Mouse (Mus musculus) stomach, embryonic 14.5 days (tissue): ENCODE data around the gene Gpr27. TPM values are rescaled to one million over a fixed set of nuclear protein-coding genes. Genes with fewer than 3 reads are reported as not detected.

Source experiments
- ATAC-seq: fragments of 200-750 bp; cut with Nextera tagmentation; 2 replicates; pipeline ENCODE4 v1.8.0; 2017; ENCODE audit warnings: low read depth, moderate TSS enrichment; ENCODE audit not compliant: insufficient number of reproducible peaks, insufficient read depth, low FRiP score
- H3K27ac ChIP-seq: fragments of 300-500 bp; sonication (generic); 2 replicates; pipeline ENCODE4 v1.5.1; 2014; ENCODE audit warnings: mild to moderate bottlenecking, low read length, moderate library complexity, mixed read lengths
- H3K27me3 ChIP-seq: fragments of 300-500 bp; sonication (generic); 2 replicates; pipeline ENCODE4 v1.6.1; 2014; ENCODE audit warnings: low read length, control low read depth, mixed read lengths; ENCODE audit not compliant: control insufficient read depth, insufficient read depth
- H3K36me3 ChIP-seq: fragments of 300-500 bp; sonication (generic); 2 replicates; pipeline ENCODE4 v1.6.1; 2014; ENCODE audit warnings: mild to moderate bottlenecking, control low read depth, low read length, moderate library complexity, mixed read lengths; ENCODE audit not compliant: control insufficient read depth, insufficient read depth
- H3K4me1 ChIP-seq: fragments of 300-500 bp; sonication (generic); 2 replicates; pipeline ENCODE4 v1.6.1; 2014; ENCODE audit warnings: low read length, control low read depth, mixed read lengths; ENCODE audit not compliant: control insufficient read depth, insufficient read depth
- H3K4me2 ChIP-seq: fragments of 300-500 bp; sonication (generic); replicated peaks from 2 replicates; pipeline ENCODE4 v1.6.1; 2014; ENCODE audit warnings: low read depth, low read length, control low read depth
- H3K4me3 ChIP-seq: fragments of 300-500 bp; sonication (generic); 2 replicates; pipeline ENCODE4 v1.5.1; 2014; ENCODE audit warnings: low read depth, low read length, control low read depth
- H3K9ac ChIP-seq: fragments of 300-500 bp; sonication (generic); replicated peaks from 2 replicates; pipeline ENCODE4 v1.6.1; 2014; ENCODE audit warnings: low read depth, mild to moderate bottlenecking, control low read depth, low read length, moderate library complexity, mixed read lengths
- H3K9me3 ChIP-seq: fragments of 300-500 bp; sonication (generic); 2 replicates; pipeline ENCODE4 v1.6.1; 2016; ENCODE audit warnings: low read depth, low read length, control low read depth; ENCODE audit not compliant: control insufficient read depth
- WGBS: fragments of 180-500 bp; shearing (Covaris S2); extraction: QIAGEN DNeasy Blood & Tissue Kit; methylation state at CpG from one replicate; pipeline ENCODE4 v1.1.7; 2014; 5-methylcytosine and 5-hydroxymethylcytosine counted together
- polyA plus RNA-seq: library from polyadenylated mRNA; unstranded; fragments of >200 nt; fragmentation: Nextera tagmentation; extraction: Ambion mirVana; gene quantifications from 2 replicates; pipeline ENCODE4 v1.2.1, GENCODE M21; 2014

Gpr27 gene
- 3.6 and 4.1 TPM in 2 replicates for polyA plus RNA-seq

DNA sequence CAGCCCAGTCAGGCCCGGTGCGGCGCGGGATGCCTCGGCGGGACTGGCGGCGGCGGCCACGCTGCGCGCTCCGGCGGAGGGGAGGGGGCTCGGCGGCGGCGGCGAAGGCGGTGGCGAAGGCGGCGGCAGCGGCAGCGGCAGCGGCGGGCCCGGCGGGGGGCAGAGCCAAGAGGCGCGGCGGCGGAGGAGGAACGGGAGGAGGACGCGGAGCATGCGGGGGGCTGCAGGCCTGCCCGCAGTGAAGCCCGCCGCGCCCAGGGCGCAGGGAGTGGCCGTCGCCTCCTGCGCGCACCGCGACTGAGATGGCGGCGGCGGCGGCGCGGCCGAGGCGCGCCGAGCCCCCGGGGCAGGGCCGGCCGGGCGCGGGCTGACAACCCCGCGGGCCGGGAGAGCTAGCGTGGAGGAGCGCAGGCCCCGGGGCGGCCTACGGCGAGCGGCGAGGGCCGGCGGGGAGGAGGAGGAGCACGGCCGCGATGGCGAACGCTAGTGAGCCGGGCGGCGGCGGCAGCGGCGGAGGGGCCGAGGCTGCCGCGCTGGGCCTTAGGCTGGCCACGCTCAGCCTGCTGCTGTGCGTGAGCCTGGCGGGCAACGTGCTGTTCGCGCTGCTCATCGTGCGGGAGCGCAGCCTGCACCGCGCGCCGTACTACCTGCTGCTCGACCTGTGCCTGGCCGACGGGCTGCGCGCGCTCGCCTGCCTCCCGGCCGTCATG, at the start of gene Gpr27:
Gene Gpr27 (plus strand): TSS at position 474 of the 710 bp plus-strand sequence.
- Histone ChIP-seq H3K36me3 (no peaks in the 10 kb centered on the region), H3K4me2 (peak within 1 kb of the TSS; percentile 92), H3K9ac (peak within 1 kb of the TSS; percentile 68), H3K9me3 (no peaks in the 10 kb centered on the region), H3K4me3 (peak within 1 kb of the TSS; percentile 63), H3K27ac (peak within 1 kb of the TSS; percentile 10; the same call in 1 of the 2 replicates), H3K4me1 (peaks cover 9% of the 10 kb centered on the region; the same call in 1 of the 2 replicates), H3K27me3 (peaks cover 14% of the 10 kb centered on the region; the same call in 1 of the 2 replicates)
- ATAC-seq: peak; percentile 70
- WGBS: under 1% methylated on average over 43 of the region's 112 CpGs

DNA sequence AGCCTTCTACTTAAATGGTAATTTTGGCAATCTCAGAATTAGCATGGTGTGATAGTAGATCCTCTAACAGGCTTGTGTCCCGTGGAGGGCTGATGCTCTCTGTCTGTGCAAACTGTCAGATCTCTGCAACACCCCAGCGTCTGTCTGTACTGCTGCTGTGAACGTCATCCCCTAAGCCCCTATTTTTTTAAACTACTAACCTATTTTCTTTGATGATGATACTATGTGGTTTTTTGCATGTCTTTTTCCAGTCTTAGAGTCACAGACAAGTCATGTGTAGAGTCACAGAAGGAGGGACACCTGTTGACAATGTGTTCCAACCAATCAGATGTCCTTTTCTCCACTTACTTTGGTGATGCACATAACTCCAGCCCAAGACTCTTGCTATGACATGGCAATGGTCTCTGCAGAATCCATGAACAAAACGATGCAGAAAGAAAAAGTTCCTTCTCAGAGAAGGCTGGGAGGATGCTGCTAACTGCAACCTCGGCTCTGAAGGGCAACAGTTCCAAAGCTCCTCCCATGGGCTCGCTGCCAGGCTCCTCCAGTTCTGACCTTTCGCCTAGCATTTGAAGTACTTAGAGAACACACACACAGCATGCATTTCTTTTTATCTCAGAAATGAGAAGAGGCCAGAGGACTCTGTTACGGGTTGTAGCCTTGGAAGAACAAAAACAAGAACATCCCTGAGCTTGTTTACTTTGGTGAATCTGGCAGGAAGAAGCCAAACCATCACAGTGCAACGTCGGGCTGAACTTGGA, 48.9 kb upstream of the Gpr27 start:
- Histone ChIP-seq H3K27me3 (no peaks in the 10 kb centered on the region), H3K4me1 (peaks cover 6% of the 10 kb centered on the region; the same call in 1 of the 2 replicates), H3K4me2 (no peak overlapping the region), H3K9ac (no peak overlapping the region), H3K27ac (no peak overlapping the region), H3K9me3 (peaks cover 3% of the 10 kb centered on the region; the same call in 1 of the 2 replicates), H3K4me3 (no peak overlapping the region), H3K36me3 (peaks cover 3% of the 10 kb centered on the region; the same call in 1 of the 2 replicates)
- no peak for ATAC-seq
- WGBS: 43% methylated on average over 10 of the region's 10 CpGs

GRCm38 (mm10) chr6:99644386-99644785, 48.1 kb upstream of the Gpr27 start:
- H3K36me3 ChIP-seq: peaks cover 1% of the 10 kb centered on the region; the same call in 1 of the 2 replicates
- no peak overlapping the region for H3K9ac ChIP-seq
- no peak overlapping the region for H3K4me2 ChIP-seq
- no peak for ATAC-seq
- H3K4me3 ChIP-seq: no peak overlapping the region
- peaks cover 6% of the 10 kb centered on the region; the same call in 1 of the 2 replicates for H3K4me1 ChIP-seq
- H3K27me3 ChIP-seq: no peaks in the 10 kb centered on the region
- H3K27ac ChIP-seq: no peak overlapping the region
- 73% methylated on average over 5 of the region's 5 CpGs for WGBS
- peaks cover 3% of the 10 kb centered on the region; the same call in 1 of the 2 replicates for H3K9me3 ChIP-seq

DNA sequence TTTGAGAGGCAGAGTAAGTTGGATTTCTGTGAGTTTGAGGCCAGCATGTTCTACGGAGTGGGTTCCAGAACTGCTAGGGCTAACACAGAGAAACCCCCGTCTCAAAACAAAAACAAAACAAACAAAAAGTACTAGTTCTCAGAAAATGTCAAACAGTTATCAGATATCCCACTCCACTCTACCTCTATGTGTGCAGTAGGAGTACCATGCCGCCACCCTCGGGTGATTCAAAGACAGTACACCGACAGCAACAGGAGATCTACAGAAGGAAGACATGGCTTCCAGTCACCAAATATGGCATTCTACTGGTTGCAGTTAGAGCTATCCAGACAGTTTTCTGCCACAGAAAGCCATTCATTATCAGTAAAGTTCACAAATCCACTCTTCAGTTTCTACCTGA, 47.6 kb upstream of the Gpr27 start:
- 79% methylated on average over 5 of the region's 5 CpGs for WGBS
- ATAC-seq: no peak
- peaks cover 6% of the 10 kb centered on the region; the same call in 1 of the 2 replicates for H3K4me1 ChIP-seq

DNA sequence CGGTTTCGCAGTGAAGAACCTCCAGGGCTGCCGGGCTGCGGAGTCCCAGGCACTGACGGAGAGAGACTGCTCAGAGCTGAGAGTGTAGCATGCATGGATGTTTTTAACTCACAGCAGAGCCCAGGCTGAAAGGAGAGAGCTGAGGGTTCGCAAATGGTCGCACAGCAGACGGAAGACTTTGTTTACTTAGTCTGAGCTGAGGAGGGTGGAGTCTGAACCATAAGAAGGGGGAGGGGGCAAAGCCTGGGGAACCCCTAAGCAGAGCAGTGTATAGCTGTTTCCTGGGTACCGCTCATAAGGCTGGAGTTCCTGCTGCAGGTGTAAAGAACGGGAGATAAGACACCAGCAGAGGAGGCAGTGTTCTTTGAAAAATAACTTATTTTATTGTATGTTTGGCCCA, 46.1 kb upstream of the Gpr27 start:
- no peak overlapping the region for H3K27ac ChIP-seq
- peaks cover 6% of the 10 kb centered on the region; the same call in 1 of the 2 replicates for H3K4me1 ChIP-seq
- WGBS: 31% methylated on average over 10 of the region's 10 CpGs
- H3K4me3 ChIP-seq: no peak overlapping the region
- no peaks in the 10 kb centered on the region for H3K36me3 ChIP-seq
- peak; percentile 71; the same call in 1 of the 2 replicates for ATAC-seq
- peak overlapping the region; percentile 33 for H3K4me2 ChIP-seq
- H3K9ac ChIP-seq: no peak overlapping the region
- H3K9me3 ChIP-seq: peaks cover 3% of the 10 kb centered on the region; the same call in 1 of the 2 replicates
- H3K27me3 ChIP-seq: no peaks in the 10 kb centered on the region

More for the DNA sequence above, 47.6 kb upstream of the Gpr27 start:
- H3K27ac ChIP-seq: no peak overlapping the region
- peaks cover 3% of the 10 kb centered on the region; the same call in 1 of the 2 replicates for H3K9me3 ChIP-seq
- no peaks in the 10 kb centered on the region for H3K36me3 ChIP-seq
- no peak overlapping the region for H3K4me3 ChIP-seq
- H3K27me3 ChIP-seq: no peaks in the 10 kb centered on the region
- H3K9ac ChIP-seq: no peak overlapping the region
- no peak overlapping the region for H3K4me2 ChIP-seq

GRCm38 (mm10) chr6:99649307-99649706, 43.2 kb upstream of the Gpr27 start:
- Histone ChIP-seq H3K36me3 (no peaks in the 10 kb centered on the region), H3K4me1 (0 out of 2 replicates have a peak, but pooled peaks cover under 1% of the 10 kb centered on the region), H3K4me2 (no peak overlapping the region), H3K27me3 (no peaks in the 10 kb centered on the region), H3K9ac (no peak overlapping the region), H3K27ac (no peak overlapping the region), H3K9me3 (peaks cover 3% of the 10 kb centered on the region; the same call in 1 of the 2 replicates), H3K4me3 (no peak overlapping the region)
- 45% methylated on average over 2 of the region's 2 CpGs for WGBS
- no peak for ATAC-seq

GRCm38 (mm10) chr6:99652341-99652740, 40.1 kb upstream of the Gpr27 start:
- no peaks in the 10 kb centered on the region for H3K9me3 ChIP-seq
- H3K36me3 ChIP-seq: no peaks in the 10 kb centered on the region
- no peak for ATAC-seq
- H3K4me1 ChIP-seq: no peaks in the 10 kb centered on the region
- H3K27ac ChIP-seq: no peak overlapping the region
- 81% methylated on average over 2 of the region's 2 CpGs for WGBS
- H3K4me2 ChIP-seq: no peak overlapping the region
- no peaks in the 10 kb centered on the region for H3K27me3 ChIP-seq
- no peak overlapping the region for H3K4me3 ChIP-seq
- H3K9ac ChIP-seq: no peak overlapping the region

DNA sequence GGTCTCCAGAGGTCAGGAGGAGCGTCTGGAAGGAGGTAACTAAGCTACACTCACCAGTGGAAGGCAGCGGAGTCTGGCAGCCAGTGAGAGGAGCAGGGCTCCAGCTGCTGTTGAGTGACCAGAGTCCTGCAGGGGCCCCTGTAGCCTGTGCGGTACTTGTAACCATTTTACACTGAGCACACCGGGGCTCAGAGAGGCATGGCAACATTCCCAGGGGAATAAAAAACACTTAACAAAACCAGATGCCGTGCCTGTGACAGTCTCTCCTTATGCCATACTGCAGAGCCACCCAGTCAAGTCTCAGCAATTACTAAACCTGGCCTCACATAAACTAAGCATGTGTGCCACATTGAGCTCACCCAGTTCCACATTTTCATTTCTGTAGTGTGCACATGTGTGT, 38.1 kb upstream of the Gpr27 start:
- WGBS: 58% methylated on average over 5 of the region's 5 CpGs
- Histone ChIP-seq H3K4me1 (no peaks in the 10 kb centered on the region), H3K9ac (no peak overlapping the region), H3K27me3 (no peaks in the 10 kb centered on the region), H3K36me3 (no peaks in the 10 kb centered on the region), H3K4me2 (no peak overlapping the region), H3K4me3 (no peak overlapping the region), H3K27ac (no peak overlapping the region), H3K9me3 (no peaks in the 10 kb centered on the region)
- no peak for ATAC-seq
